Mouse (Mus musculus): Measurements from ENCODE around the gene Olfr345.

- TF ChIP-seq CTCF (IDR thresholded peaks at IDR 0.05; ENCODE audit: control insufficient read depth, insufficient read depth, insufficient replicate concordance, low read depth, low read length) (no peak), POLR2A (IDR thresholded peaks at IDR 0.05; ENCODE audit: control insufficient read depth, low read depth, low read length) (no peak)
Measured at GRCm38 (mm10) chr2:36639741-36640140, at the start of gene Olfr345.
